Mouse (Mus musculus) right cerebral cortex, postnatal 36 days (tissue): ENCODE data around the gene Irgm1.
"Not testable (repeated sequence)": the region's sequence is repeated elsewhere in the genome, so short reads cannot be mapped to it uniquely, and the experiment has no call there.

Source experiments
- DNase-seq, 2 experiments: peaks; one replicate each; pipeline ENCODE4 v3.0.0; 2022; ENCODE audit warnings: low spot score in 2 of 2, mixed read lengths in 1 of 2

Irgm1 gene

GRCm38 (mm10) chr11:48833078-48833730 is 38.3 kb downstream of the Irgm1 start:
- DNase-seq: no peak

DNA sequence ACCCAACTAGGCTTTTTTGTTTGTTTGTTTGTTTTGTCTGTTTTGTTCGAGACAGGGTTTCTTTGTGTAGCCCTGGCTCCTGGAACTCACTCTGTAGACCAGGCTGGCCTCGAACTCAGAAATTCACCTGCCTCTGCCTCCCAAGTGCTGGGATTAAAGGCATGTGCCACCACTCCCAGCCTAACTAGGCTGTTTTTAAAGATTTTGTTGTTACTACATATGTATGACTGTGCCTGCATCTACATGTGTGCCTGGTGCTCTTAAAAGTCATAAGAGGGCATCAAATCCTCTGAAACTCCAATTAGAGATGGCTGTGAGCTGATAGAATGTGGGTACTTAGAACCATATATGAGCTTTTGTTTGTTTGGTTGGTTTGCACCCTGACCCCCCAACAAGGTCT is 40.2 kb downstream of the Irgm1 start:
- DNase-seq: no peak

- DNase-seq: no peak
These were observed 41.2 kb downstream of the Irgm1 start for GRCm38 (mm10) chr11:48830279-48830678.

DNA sequence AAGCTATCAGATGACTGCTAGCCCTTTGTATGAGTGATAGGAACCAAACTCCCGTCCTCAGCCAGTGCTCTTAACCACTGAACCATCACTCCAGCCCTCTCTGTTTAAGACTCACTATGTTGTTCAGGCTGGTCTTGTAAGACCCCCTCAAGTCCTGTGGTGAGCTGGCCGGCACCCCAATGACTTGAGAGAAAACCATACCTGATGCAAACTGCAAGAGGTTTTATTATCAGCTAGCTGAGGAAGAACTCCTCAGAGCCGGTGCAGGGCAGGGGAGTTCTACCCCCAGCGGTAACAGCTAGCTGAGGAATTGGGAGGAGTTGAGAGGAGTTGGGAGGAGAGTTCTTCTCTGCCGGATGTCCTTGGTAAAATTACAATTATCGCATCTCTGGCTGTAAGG is 43.6 kb downstream of the Irgm1 start:
- no peak for DNase-seq

- DNase-seq: no peak
These were observed 44.8 kb downstream of the Irgm1 start for GRCm38 (mm10) chr11:48826752-48827096.

- not testable (repeated sequence) for DNase-seq
These were observed 45.3 kb downstream of the Irgm1 start, which contains the start of the genes Trim7 and Gm12184 for GRCm38 (mm10) chr11:48825979-48826751. Gene Trim7, plus strand, starts transcription at chr11:48826140. Gene Gm12184, minus strand, starts transcription at chr11:48826655.

- no peak for DNase-seq
These were observed 47.1 kb downstream of the Irgm1 start for GRCm38 (mm10) chr11:48824311-48824830.

DNA sequence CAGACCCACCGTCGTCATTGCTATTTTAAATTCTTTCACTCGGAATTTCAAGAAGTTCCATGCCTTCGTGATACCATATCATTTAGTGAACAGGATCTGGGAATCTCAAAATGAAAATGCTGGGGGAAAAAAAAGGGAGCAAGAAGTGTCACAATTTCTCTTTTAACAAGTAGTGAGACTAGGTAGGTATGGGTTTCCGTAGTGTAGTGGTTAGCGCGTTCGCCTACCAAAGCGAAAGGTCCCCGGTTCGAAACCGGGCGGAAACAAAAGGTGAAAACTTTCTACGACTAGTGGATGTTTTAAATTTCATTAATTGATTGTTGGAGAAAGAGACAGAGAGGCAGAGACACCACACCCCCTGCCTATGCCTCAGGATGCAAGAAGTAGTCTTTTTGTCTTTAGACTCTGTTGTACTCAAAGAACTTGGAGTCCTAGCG is 47.9 kb downstream of the Irgm1 start:
- peak in 1 of 2 experiments; percentile 13 for DNase-seq

DNA sequence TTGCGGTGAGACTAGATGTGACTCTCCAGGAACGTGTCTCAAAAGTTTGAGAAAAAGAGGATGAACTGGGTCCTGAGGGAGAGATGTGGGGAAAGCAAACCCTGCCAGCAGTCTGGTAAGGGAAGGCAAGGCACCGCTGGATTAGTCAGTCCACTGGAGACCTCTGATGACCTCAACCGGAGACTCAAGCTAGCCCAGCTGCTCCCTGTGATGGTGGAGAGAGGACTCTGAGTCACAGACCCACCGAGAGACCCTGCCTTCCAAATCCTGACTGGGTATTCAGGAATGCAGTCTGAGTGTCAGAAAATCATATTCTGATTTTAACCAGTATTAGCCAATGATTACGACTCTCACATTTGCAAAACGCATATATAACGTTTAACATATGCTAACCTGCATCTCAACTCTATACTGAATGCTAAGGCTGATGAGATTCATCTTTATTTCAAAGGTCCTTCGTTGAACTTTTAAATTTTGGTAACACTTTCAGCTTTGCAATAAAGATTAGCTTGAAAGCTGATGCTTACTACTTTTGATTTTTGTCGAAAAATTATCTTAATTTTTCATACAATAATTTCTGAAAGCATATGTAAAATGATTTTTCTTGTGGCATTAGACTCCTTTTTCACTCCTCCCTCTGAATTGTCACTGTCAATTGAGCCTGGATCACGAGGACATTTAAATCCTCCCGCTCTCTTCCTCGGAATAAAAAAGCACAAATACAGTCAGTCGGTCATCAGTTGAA is 48.5 kb downstream of the Irgm1 start:
- no peak for DNase-seq

- DNase-seq: not testable (repeated sequence)
These were observed 50.2 kb downstream of the Irgm1 start for GRCm38 (mm10) chr11:48821299-48821698.

GRCm38 (mm10) chr11:48820308-48820674 is 51.2 kb downstream of the Irgm1 start:
- no peak for DNase-seq

GRCm38 (mm10) chr11:48819614-48820307 is 51.7 kb downstream of the Irgm1 start:
- DNase-seq: no peak

DNA sequence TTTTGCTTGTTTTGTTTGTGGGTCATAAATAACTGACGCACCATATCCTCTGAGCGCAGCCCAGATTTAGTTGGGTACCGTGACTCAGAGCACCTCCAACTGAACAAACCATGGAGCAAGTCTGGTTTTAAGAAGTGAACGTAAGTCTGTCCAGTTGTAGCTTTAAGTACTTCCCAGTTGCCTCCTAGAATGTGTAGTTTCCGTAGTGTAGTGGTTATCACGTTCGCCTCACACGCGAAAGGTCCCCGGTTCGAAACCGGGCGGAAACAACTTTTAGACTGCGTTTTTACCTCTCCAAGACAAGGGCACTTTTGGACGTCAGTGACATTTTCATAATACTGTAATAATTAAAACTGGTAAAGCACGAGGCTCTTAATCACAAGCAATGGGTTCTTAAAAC is 53.1 kb downstream of the Irgm1 start:
- peak; percentile 69 to 78 for DNase-seq

DNA sequence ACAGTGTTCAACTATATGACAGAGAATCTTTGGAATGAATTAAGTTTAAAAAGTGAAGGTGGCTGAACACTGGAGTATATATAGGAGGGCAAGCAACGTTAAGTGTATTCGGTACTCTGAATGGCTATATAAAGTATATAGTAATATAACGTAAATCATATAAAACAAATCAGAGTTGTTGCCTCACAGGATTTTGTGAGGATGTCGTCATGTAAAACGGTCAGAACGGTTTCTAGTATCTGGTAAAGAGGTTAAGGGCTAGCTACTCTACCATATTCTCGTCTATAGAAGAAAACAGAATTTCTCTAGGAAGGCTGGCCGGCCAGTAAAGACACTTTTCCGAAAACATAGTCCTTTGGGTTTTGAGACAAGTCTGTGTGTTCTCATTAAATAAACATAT is 53.7 kb downstream of the Irgm1 start:
- no peak for DNase-seq

DNA sequence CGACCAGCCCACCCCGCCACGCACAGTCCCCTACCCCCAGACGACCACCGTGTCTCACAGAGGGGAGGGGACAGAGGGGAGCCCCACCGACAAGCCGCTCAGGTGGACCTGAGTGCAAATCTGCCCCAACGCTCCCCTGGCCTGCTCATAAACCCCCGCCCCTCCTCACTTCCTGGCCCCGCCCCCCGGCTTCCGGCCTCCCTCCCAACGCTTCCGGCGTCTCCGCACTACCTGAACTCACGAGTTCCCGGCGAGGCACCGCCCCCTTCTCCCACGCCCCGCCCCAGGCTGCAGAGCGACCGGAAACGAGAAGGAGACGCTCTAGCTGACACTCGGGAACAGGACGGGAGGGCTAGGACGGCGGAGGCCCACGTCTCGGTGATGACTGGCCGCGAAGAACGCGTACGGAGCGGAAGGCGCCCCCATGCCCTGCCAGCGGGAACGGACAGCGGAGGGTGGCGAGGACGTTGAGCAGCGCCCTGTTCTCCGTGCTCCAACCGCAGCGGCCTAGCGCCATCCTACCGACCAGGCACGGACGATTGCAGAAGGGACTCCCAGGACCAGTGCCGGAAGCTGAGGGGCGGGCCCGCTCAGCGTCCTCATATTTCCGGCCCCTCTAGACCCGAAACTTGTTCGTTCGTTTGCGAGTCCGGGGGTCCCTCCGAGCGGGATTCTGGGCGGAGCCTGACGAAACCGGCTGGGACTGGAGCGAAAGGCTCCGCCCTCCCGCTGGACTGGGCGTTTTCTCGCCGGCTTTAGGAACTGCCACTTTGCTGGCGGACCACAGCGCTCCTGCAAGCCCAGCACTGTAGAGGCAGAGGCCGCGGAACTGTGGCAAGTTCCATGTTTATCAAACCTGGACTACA is 54.5 kb downstream of the Irgm1 start, which contains the start of gene Trim41:
Trim41 (minus strand) TSS at position 554 of the 866 bp plus-strand sequence.
- peak; percentile 98 for DNase-seq

DNA sequence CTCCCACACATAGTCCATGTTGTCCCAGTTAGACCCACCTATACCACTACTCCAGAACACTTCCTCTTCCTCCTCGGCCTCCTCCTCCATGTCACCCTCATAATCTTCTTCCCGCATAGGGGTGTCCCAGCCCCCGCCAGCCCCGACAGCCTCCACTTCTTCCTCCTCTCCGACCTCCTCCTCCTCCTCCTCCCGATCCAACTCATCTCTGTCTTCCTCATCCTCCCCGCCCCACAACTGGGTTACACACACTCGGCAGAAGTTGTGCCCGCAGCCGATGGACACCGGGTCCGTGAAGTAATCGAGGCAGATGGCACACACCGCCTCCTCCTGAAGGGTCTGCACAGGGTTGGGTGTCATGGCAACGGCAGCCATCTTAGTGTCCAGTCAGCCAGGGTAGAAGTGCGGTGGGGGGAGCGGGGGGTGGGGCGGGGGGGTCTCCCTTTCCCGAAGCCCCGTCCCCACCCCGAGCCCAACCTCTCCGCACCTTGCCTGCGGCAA is 55.2 kb downstream of the Irgm1 start:
- DNase-seq: peak; percentile 43 to 45

GRCm38 (mm10) chr11:48815851-48816250 is 55.6 kb downstream of the Irgm1 start:
- DNase-seq: no peak

GRCm38 (mm10) chr11:48813782-48814181 is 57.7 kb downstream of the Irgm1 start:
- DNase-seq: no peak
